10 mouse cellular contexts compared by ENCODE assay signal in genomic region chr11:96310183-96310938, GRCm38 (mm10). TPM values are rescaled to one million over a fixed set of nuclear protein-coding genes. Genes with fewer than 3 reads are reported as not detected.
DNase-seq lines count a peak whose midpoint lies in the region; ATAC-seq lines count a peak whose summit lies in the region.
"Had no signal": no experiment of that assay in that cellular context is flagged by ENCODE, and none has a peak within 500 bp of the region (broad histone marks: within the 10 kb centered on the region; RNA-seq: fewer than 3 reads in every experiment).

No protein-coding gene starts in this region.

- no peak for ATAC-seq in lung, embryonic 16.5 days (ENCODE audit: low read depth)
- ATAC-seq in hindbrain, embryonic 16.5 days: no peak
- no peak for ATAC-seq in stomach, embryonic 15.5 days (ENCODE audit: insufficient read depth, low FRiP score, low read depth)
- no peak for ATAC-seq in forebrain, embryonic 12.5 days (ENCODE audit: low FRiP score)
- ATAC-seq: forebrain, postnatal 0 days had no signal

- H3K4me1 ChIP-seq in lung, embryonic 16.5 days (replicated peaks; ENCODE audit: control insufficient read depth, insufficient read depth, low read length): peaks cover 7% of the 10 kb centered on the region; the same call in 1 of the 2 replicates
- H3K4me1 ChIP-seq in hindbrain, embryonic 16.5 days (ENCODE audit: control insufficient read depth, insufficient read depth, low read depth, low read length): no peaks in the 10 kb centered on the region
- peaks cover 18% of the 10 kb centered on the region; the same call in 1 of the 2 replicates for H3K4me1 ChIP-seq in stomach, embryonic 15.5 days
- no peaks in the 10 kb centered on the region; the same call in 1 of the 2 replicates for H3K4me1 ChIP-seq in forebrain, embryonic 12.5 days

- WGBS in lung, embryonic 16.5 days: 19% methylated on average over 20 of the region's 20 CpGs
- 5% methylated on average over 20 of the region's 20 CpGs for WGBS in hindbrain, embryonic 16.5 days
- WGBS in stomach, embryonic 15.5 days: 19% methylated on average over 20 of the region's 20 CpGs
- WGBS in forebrain, embryonic 12.5 days: 3% methylated on average over 20 of the region's 20 CpGs

- DNase-seq in lung, postnatal 4 days: no peak
- DNase-seq in kidney, postnatal 10 days: peak; percentile 62
- no peak for DNase-seq in ovary, postnatal 36 days (ENCODE audit: low spot score)
- DNase-seq: forebrain, postnatal 0 days; heart, adult 18-20 months had no signal

- H3K36me3 ChIP-seq in lung, embryonic 16.5 days (ENCODE audit: control insufficient read depth, insufficient read depth, low read length): no peaks in the 10 kb centered on the region
- no peaks in the 10 kb centered on the region for H3K36me3 ChIP-seq in hindbrain, embryonic 16.5 days (ENCODE audit: control insufficient read depth, insufficient read depth, low read length)
- no peaks in the 10 kb centered on the region for H3K36me3 ChIP-seq in stomach, embryonic 15.5 days
- H3K36me3 ChIP-seq in forebrain, embryonic 12.5 days (replicated peaks): no peaks in the 10 kb centered on the region
- H3K36me3 ChIP-seq: embryonic facial prominence, embryonic 10.5 days had no signal

- peak overlapping the region; percentile 58 for H3K4me3 ChIP-seq in lung, embryonic 16.5 days (ENCODE audit: low read length)
- peak overlapping the region; percentile 24 for H3K4me3 ChIP-seq in hindbrain, embryonic 16.5 days (ENCODE audit: low read length)
- H3K4me3 ChIP-seq in stomach, embryonic 15.5 days (replicated peaks): peak overlapping the region; percentile 41
- no peak overlapping the region for H3K4me3 ChIP-seq in forebrain, embryonic 12.5 days (replicated peaks)
- H3K4me3 ChIP-seq: embryonic facial prominence, embryonic 10.5 days had no signal

- peak overlapping the region; percentile 95 for H3K27ac ChIP-seq in lung, embryonic 16.5 days (ENCODE audit: low read length)
- H3K27ac ChIP-seq in hindbrain, embryonic 16.5 days (ENCODE audit: low read depth, low read length): peak overlapping the region; percentile 72
- peak overlapping the region; percentile 82 for H3K27ac ChIP-seq in stomach, embryonic 15.5 days
- H3K27ac ChIP-seq in forebrain, embryonic 12.5 days: no peak overlapping the region
- H3K27ac ChIP-seq: embryonic facial prominence, embryonic 10.5 days had no signal

- H3K9ac ChIP-seq in lung, embryonic 16.5 days (ENCODE audit: low read length): peak overlapping the region; percentile 63
- H3K9ac ChIP-seq in hindbrain, embryonic 16.5 days (ENCODE audit: low read depth, low read length): peak overlapping the region; percentile 45; the same call in 1 of the 2 replicates
- no peak overlapping the region for H3K9ac ChIP-seq in stomach, embryonic 15.5 days
- H3K9ac ChIP-seq in forebrain, embryonic 12.5 days: no peak overlapping the region
- H3K9ac ChIP-seq: forebrain, postnatal 0 days had no signal

- H3K4me2 ChIP-seq in lung, embryonic 16.5 days (ENCODE audit: low read depth, low read length): peak overlapping the region; percentile 79
- peak overlapping the region; percentile 62 for H3K4me2 ChIP-seq in hindbrain, embryonic 16.5 days (ENCODE audit: low read length)
- H3K4me2 ChIP-seq in stomach, embryonic 15.5 days: peak overlapping the region; percentile 62
- no peak overlapping the region for H3K4me2 ChIP-seq in forebrain, embryonic 12.5 days

- H3K9me3 ChIP-seq in lung, embryonic 16.5 days (ENCODE audit: control insufficient read depth, low read length): no peaks in the 10 kb centered on the region
- no peaks in the 10 kb centered on the region for H3K9me3 ChIP-seq in hindbrain, embryonic 16.5 days (ENCODE audit: control insufficient read depth, low read length)
- no peaks in the 10 kb centered on the region for H3K9me3 ChIP-seq in stomach, embryonic 15.5 days
- no peaks in the 10 kb centered on the region for H3K9me3 ChIP-seq in forebrain, embryonic 12.5 days
- H3K9me3 ChIP-seq: embryonic facial prominence, embryonic 10.5 days had no signal

- peaks cover 47% of the 10 kb centered on the region for H3K27me3 ChIP-seq in lung, embryonic 16.5 days (ENCODE audit: control insufficient read depth, insufficient read depth, low read depth, low read length)
- H3K27me3 ChIP-seq in hindbrain, embryonic 16.5 days (replicated peaks; ENCODE audit: control insufficient read depth, insufficient read depth, low read length): peaks cover 68% of the 10 kb centered on the region
- H3K27me3 ChIP-seq in stomach, embryonic 15.5 days (replicated peaks): peaks cover 40% of the 10 kb centered on the region
- H3K27me3 ChIP-seq in forebrain, embryonic 12.5 days: peaks cover 100% of the 10 kb centered on the region

RNA-seq across cellular contexts. Expression of gene Hoxb5, which starts 7.2 kb away (rescaled TPM):
- 39.2 and 46.6 TPM in 2 replicates for polyA plus RNA-seq in lung, embryonic 16.5 days (2015; fragmentation: Nextera tagmentation; extraction: Ambion mirVana)
- 120 and 133 TPM in 2 replicates for polyA plus RNA-seq in hindbrain, embryonic 16.5 days (2015; fragmentation: Nextera tagmentation; extraction: Ambion mirVana)
- 17.6 and 17.9 TPM in 2 replicates for polyA plus RNA-seq in stomach, embryonic 15.5 days (2015; fragmentation: Nextera tagmentation; extraction: Ambion mirVana)
- polyA plus RNA-seq in forebrain, embryonic 12.5 days (2016; fragmentation: Nextera tagmentation; extraction: Ambion mirVana): not detected in 2 replicates
- polyA plus RNA-seq: forebrain, postnatal 0 days had no signal

RNA-seq across cellular contexts. Expression of gene Hoxb4, which starts 7.7 kb away (rescaled TPM):
- 3.4 TPM in 2 replicates for polyA plus RNA-seq in lung, embryonic 16.5 days (2015; fragmentation: Nextera tagmentation; extraction: Ambion mirVana)
- polyA plus RNA-seq in hindbrain, embryonic 16.5 days (2015; fragmentation: Nextera tagmentation; extraction: Ambion mirVana): 2.5 and 3.3 TPM in 2 replicates
- polyA plus RNA-seq in stomach, embryonic 15.5 days (2015; fragmentation: Nextera tagmentation; extraction: Ambion mirVana): 3.4 and 3.6 TPM in 2 replicates
- not detected in 2 replicates for polyA plus RNA-seq in forebrain, embryonic 12.5 days (2016; fragmentation: Nextera tagmentation; extraction: Ambion mirVana)
- polyA plus RNA-seq: forebrain, postnatal 0 days had no signal

RNA-seq across cellular contexts. Expression of gene Hoxb3, which starts 12.8 kb away (rescaled TPM):
- 2.1 and 2.6 TPM in 2 replicates for polyA plus RNA-seq in lung, embryonic 16.5 days (2015; fragmentation: Nextera tagmentation; extraction: Ambion mirVana)
- 4.8 and 5.6 TPM in 2 replicates for polyA plus RNA-seq in hindbrain, embryonic 16.5 days (2015; fragmentation: Nextera tagmentation; extraction: Ambion mirVana)
- 2.5 and 2.7 TPM in 2 replicates for polyA plus RNA-seq in stomach, embryonic 15.5 days (2015; fragmentation: Nextera tagmentation; extraction: Ambion mirVana)
- not detected in 2 replicates for polyA plus RNA-seq in forebrain, embryonic 12.5 days (2016; fragmentation: Nextera tagmentation; extraction: Ambion mirVana)
- polyA plus RNA-seq: forebrain, postnatal 0 days had no signal

RNA-seq across cellular contexts. Expression of gene Hoxb6, which starts 18.1 kb away (rescaled TPM):
- 8.8 and 11.6 TPM in 2 replicates for polyA plus RNA-seq in lung, embryonic 16.5 days (2015; fragmentation: Nextera tagmentation; extraction: Ambion mirVana)
- polyA plus RNA-seq in hindbrain, embryonic 16.5 days (2015; fragmentation: Nextera tagmentation; extraction: Ambion mirVana): 49.9 and 53.3 TPM in 2 replicates
- 7.5 and 10.7 TPM in 2 replicates for polyA plus RNA-seq in stomach, embryonic 15.5 days (2015; fragmentation: Nextera tagmentation; extraction: Ambion mirVana)
- polyA plus RNA-seq in forebrain, embryonic 12.5 days (2016; fragmentation: Nextera tagmentation; extraction: Ambion mirVana): not detected in 2 replicates
- polyA plus RNA-seq: embryonic facial prominence, embryonic 10.5 days; forebrain, postnatal 0 days had no signal

RNA-seq across cellular contexts. Expression of gene Hoxb7, which starts 23.9 kb away (rescaled TPM):
- polyA plus RNA-seq in lung, embryonic 16.5 days (2015; fragmentation: Nextera tagmentation; extraction: Ambion mirVana): 2.2 and 3.2 TPM in 2 replicates
- polyA plus RNA-seq in hindbrain, embryonic 16.5 days (2015; fragmentation: Nextera tagmentation; extraction: Ambion mirVana): 29.3 and 33.1 TPM in 2 replicates
- 7.0 and 9.1 TPM in 2 replicates for polyA plus RNA-seq in stomach, embryonic 15.5 days (2015; fragmentation: Nextera tagmentation; extraction: Ambion mirVana)
- not detected in 2 replicates for polyA plus RNA-seq in forebrain, embryonic 12.5 days (2016; fragmentation: Nextera tagmentation; extraction: Ambion mirVana)
- polyA plus RNA-seq: embryonic facial prominence, embryonic 10.5 days; forebrain, postnatal 0 days had no signal

Comparison
In these comparisons a context has a peak if more than half of its experiments do, and no peak if none do; other contexts are left out.
1. H3K9ac ChIP-seq: peak in lung, embryonic 16.5 days (single experiment) and hindbrain, embryonic 16.5 days (single experiment); none in stomach, embryonic 15.5 days (single experiment) and forebrain, embryonic 12.5 days (single experiment).
2. RNA of gene Hoxb5, which starts 7.2 kb away (polyA plus RNA-seq): 120 to 133 TPM in hindbrain, embryonic 16.5 days, 39.2 to 46.6 TPM in lung, embryonic 16.5 days and 17.6 to 17.9 TPM in stomach, embryonic 15.5 days; not detected in forebrain, embryonic 12.5 days; every median in the first group is over 10 times any median in the second.